Mouse (Mus musculus) liver, embryonic 14.5 days (tissue): ENCODE measurements around the gene Slc45a2.

Experiments used
- CTCF ChIP-seq: IDR thresholded peaks from 2 replicates; pipeline ENCODE4 v1.5.1; 2016; ENCODE audit warnings: antibody characterized with exemption, low read depth, control low read depth
- EP300 ChIP-seq: IDR thresholded peaks from 2 replicates; pipeline ENCODE4 v1.6.1; 2016; ENCODE audit warnings: antibody characterized with exemption, low read depth

DNA sequence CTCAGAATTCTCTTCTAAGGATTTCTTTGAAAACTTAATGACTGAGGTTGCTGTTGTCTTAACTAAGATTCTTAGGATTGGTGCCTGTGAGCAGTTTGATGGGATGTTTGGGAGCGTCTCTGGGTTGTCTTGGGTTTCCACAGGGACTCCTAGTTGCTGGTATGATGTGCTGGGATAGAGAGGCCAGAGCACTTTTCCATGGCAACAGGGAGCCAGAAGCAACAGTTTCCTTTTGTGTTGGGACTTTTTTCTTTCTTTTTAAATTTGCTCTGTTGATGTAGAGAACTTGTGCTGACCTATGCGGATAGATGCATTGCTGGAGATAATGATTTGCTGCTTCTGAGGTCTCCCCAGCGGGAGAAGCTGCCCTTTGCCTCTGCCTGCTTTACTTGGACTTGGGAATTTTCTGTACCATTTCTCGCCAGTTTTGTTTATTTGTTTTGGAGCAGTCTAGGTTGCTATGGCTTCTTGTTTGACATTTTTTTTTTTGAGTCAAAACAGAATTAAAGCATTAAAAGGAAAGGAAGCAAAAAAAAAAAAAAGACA is 47.7 kb upstream of the Slc45a2 start:
- TF ChIP-seq CTCF (no peak), EP300 (no peak)
